Mouse (Mus musculus): ENCODE measurements at regions not wholly inside any gene's neighbourhood (a gene's known extent, or its start where the extent isn't known, plus 50 kb on each side); places are given as distances from the start of the nearest gene placed in this dataset.
A peak's percentile ranks its signal among the peaks of the same experiment; 100 is the strongest.

DNA sequence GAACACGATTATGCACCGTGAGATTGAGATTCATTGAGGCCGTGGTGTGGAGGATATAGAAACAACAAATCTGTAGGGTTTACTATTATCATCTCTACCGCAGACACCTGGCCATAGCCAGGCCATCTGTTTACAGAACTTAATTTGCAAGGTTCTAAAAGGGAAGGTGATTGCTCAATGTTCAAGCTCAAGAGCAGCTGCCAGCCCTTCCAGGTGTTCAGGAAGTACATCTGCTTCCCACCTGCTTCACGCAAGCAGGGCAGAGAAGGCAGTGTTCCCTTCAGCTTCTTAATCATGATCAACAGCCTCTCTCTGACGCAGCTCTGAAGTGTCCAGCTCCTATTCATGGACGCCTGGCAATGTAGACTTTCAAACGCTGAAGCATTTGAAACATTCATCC lies 202.4 kb upstream of the Prdm1 start:
- DNase-seq (ENCODE audit: low spot score), result no peak

DNA sequence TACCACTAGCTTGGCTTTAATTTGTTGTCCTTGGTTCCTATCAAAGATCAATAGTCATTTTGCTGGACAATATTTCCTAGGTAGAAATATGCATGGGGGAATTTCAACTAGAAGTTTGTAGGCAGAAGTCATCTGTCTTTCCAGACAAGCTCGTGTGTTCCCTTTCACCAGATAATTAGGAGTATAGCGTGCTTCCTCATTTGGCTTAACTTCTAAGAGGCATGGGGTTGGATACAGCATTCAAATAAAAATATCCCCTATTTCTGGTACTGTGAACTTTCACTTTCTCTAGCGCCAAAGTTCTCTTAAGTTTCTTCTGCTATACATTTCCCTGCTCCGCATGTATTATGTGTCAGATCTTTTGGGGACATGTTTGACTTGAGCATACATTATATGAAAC lies 200.7 kb upstream of the Prdm1 start:
- DNase-seq (ENCODE audit: low spot score), result no peak

DNA sequence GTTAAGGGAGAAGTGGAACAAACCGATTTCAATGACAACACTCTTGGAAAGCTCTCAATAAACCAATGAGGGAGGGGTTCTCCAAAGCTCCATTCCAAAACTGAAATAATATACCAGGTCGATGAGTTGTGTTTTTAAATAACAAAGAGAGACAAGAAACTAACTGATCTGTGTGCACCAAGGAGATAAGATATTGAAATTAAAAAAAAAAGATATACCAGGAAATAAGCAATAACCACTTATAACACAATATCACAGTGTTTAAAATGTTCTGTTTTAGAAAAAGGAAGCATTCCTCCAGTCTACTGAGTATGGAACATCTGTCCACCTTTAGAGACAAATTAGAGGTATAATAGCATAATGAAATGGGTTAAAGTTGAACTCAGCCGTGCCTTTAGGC lies 196.3 kb upstream of the Prdm1 start:
- no peak for DNase-seq (ENCODE audit: low spot score)

DNA sequence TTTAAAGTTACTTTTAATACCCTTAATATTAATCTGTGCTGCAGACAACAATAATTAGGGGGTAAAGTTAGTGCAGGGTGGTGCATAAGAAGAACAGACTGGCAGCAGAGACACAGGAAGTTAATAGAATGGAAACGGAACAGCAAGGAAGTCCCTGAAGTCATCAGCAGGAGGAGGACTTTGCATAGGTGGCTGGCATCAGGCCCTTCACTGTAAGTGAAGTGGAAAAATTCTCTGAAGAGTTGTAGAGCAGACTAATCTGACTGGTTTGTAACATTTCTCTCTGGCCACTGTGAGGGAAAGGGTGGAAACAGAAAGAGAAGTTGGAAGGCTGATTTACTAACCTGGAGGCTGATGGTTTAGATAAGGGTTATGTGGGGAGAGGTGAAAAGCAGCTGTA lies 195.5 kb upstream of the Prdm1 start:
- no peak for DNase-seq (ENCODE audit: low spot score)

DNA sequence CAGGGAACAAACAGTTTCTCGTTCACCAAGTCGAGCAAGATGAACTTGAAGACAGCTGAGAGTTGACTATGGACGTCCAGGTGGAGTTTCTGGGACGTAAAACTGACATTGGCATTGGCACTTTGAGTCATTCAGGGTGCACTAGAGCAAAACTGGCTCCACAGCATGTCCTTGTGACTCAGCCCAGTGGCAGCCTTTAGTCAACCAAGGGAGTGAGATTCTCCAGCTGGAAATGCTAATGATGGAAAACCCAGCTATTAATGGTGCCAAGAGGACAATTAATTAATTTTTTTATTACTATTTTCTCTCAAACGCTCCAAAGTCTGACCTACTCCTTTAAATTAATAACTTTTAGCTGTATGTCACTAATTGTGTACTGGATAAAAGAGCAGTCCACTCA lies 195.0 kb upstream of the Prdm1 start:
- DNase-seq (ENCODE audit: low spot score), result no peak

DNA sequence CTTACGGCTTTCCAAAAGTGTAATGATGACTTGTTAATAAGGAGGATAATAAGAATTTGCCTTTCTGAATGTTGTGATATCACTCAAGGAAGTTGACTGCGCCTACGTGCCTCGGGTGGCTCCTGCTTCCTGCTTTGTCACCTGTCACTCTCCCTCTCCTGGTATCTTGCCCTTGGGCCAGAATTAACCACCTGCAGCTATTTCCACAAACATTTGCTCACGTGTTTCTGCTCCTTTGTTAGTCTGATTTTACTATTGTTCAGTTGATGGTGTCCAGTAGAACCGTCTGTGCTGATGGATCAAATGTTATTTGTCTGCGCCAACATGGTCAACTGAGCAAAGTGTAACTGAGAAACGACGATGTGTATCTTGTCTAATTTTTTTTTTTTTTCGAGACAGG lies 193.4 kb upstream of the Prdm1 start:
- DNase-seq (ENCODE audit: low spot score), result no peak

DNA sequence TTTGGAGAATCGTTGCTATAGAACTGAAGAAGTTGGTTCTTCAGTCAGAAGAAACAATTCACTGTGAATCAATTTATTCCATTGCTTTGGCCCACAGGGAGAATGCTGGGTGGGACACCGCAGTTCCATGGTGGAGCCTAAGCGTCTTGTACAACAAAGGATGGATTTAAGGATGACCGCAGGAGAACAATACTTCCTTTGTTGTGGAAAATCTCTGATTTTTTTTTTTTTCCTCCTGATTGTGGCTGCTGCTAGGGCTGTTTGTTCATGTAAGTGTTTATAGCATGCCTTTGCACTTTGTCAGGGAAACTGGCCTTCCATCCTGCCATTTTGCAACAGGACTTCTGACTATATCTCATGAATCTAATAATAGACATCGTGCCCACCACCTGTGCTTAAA lies 188.3 kb upstream of the Prdm1 start:
- DNase-seq (ENCODE audit: low spot score), result no peak

DNA sequence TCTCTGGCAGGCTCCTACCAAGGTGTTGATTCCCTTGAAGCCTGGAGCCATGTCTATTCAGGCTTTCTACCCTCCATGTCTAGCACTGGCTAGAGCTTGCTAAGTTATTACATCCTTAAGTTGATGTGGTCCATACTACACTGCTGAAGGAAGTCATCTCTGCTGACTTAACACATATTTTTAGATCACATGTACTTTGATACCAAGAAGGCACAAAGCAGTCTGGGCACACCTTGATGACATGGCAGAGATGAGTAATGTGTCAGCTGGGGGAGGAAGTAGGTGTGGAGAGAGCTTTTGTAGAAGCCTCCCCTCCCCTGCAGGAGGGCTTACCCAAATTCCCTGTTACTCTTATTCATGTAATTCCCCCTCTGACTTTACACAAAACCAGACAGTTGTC lies 187.6 kb upstream of the Prdm1 start:
- DNase-seq (ENCODE audit: low spot score), result no peak

DNA sequence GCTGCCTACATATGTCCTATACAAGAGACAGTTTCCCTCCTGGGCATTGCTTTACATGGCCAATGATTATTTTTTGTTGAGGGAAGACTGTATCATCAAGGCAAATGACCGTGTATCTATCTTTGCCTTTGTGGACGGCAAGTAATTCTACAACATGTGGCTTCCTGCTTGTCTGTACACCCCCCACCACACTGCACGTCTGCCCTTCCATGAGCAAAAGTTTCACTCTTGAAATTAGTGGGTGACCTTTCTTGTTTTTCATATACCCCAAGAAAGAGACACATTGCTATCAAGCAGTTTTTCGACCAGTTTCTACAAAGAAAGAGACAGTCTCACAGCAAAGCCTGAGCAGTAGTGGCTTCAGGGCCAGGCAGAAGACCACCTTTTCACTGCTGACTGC lies 180.5 kb upstream of the Prdm1 start:
- DNase-seq (ENCODE audit: low spot score), result no peak

DNA sequence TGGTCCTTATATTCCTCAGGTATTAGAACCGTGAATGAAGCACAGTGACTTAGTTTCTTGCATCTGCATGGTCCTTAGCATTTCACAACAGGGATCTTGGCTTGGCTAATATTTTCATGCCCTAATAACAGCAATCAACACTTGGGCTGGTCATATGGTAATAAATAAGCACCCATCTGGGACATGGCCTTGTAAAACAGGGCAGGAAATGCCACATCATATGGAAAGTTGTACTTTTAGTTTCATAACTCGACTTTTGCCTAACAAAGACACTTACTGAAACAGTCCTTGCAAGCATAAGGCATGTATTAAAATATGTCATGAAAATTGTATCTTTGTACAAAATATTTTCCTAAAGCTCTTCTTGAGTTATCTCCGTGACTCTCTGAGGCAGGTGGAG lies 175.8 kb upstream of the Prdm1 start:
- no peak for DNase-seq (ENCODE audit: low spot score)

DNA sequence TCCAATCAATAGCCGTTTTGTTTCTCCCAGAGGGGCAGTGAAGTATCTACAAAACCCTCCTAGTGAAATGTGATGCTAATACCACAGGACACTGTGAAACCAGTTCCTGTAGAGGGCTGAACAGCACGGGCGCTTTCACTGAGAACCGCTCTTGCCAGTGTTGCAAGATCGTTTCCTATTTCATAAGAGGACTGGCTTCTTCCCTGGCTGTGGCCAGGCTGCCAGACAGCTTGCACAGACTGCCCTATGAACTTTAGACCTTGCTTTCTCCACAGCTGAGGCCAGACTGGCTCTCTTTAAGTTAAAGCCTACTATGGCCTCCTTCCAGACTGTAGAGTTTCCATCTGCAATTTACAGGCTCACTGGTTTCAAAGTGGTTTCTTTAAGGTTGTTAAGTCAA lies 173.8 kb upstream of the Prdm1 start:
- no peak for DNase-seq (ENCODE audit: low spot score)

DNA sequence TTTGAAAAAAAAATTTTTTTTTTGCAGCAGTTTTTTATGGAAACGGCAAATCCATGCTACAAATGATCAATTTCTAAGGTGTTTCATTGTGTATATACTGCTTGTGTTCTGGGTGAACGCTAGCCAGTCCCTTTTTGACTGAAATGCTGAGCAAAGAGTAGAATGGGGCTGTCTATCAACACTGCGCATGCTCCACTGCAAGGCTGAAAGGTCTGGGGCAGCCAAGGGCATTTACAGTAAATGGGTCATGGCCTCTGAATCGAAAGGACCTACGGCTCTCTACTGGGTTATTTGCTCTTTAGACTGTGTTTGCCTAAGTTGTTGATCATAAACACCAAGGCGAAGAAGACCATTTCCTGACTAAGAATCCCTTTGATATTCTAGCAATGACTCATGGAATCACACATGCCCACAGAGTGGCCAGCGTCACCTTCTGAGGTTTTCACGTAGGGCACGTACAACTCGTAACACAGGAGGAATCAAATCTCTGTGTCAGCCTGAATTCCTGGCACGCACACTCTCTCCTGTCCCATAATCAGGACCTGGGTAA lies 171.8 kb upstream of the Prdm1 start:
- no peak for DNase-seq (ENCODE audit: low spot score)

DNA sequence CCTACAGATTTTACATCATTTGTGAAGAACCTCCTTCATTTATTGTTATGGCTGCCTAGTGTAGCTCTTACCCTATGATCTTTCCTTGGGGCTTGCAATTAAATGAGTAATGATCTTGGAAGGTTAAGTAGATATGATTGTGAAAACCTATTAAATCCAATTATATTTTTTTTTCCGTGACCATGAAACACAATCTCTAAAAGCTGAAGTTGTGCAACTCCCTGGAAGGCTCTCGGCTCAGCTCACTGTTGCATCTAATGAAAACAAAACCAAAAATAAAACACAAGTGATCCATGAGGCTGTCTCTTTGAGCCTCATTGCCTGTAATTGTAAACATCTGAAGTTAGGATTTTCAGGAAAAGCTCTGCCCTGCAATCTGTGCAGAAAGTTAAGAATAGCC lies 169.7 kb upstream of the Prdm1 start:
- no peak for DNase-seq (ENCODE audit: low spot score)

DNA sequence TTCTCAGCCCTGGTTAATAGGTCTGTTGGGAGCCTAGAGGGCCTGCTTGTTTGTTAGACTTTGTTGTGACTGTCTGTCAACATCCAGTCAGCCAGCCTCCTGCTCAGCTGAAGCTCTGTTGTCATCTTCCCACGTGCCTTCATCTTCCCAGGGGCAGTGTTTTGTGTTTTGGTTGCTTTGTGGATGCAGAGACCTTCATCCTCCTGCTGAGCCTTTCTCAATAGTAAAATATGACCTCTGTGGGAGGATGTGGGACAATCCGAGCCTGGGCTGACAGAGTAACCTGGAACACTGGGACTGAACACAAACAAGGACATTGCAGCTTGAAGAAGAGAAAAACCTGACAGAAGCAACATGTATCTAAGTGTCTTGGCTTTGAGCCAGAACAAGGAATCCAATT lies 168.7 kb upstream of the Prdm1 start:
- DNase-seq (ENCODE audit: low spot score), result no peak

DNA sequence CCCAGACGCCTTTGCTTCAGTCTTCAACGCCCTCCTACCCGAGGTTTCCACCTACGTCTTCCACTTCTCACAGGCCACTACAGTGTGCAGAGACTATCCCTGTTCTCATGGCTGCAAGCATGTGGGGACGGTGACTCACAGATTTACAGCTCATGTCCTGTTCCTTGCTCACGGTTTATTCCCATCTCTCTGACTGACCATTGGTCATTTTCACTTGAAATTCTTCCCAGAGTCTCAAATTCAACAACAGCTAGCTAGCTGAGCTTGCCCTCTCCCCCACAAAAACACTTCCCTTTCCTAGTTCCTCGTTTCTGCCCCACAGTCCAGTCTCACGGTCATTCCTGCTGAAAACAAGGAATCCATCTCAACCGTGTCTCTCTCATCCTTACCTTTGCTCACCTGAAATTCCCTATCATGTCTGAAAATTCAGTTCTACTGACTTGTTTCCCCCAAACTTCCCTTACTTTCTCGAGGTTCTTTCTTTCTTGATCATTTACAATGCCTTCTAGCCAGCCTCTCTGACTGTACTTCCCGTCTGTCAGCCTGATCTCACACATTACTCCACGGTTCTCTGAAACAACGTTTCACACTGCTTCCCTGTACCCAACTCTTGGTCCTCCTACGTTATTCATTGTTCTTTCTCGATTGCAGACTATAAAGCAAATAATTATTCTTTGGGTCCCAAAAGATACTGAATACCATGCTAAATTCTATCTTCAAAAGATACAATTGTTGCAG lies 163.5 kb upstream of the Prdm1 start:
- DNase-seq (ENCODE audit: low spot score), result no peak

DNA sequence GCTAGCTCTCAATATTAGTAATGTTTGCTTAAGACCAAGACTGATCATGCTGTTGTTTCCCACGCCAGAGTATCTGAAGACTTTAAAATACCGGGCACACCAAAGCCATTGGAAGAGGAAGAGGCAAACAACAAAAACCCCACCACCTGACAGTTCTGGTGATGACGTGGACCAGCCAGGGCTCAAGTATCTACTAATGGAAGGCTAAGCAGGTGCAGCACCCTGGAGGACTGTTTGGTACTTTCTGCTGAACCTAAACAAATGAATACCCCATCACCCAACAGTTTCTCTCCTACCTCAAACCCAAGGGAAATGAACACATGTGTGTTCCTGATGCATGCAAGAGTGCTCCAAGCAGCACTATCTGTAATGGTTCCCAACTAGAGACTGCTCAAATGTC lies 160.3 kb upstream of the Prdm1 start:
- DNase-seq (ENCODE audit: low spot score), result no peak

DNA sequence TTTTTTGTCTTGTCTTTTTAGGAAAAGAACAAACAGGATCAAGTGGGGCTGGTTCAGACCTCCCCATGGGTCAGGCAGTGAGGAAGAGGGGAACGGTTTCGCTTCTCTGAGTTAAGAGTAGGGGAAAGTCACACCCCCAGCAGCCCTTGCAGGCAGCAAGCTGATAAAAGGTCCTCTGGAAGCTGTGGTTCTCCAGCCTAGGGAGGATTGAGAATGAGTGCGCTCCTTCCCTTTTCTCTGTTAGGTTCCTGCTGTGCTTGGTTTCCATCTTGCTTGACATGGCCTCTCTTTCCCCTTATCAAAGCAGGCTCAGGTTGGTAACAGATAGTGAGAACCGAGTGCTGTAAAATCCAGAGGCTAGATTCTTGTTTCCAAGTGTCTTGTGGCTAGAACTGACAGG lies 157.8 kb upstream of the Prdm1 start:
- peak; percentile 8 for DNase-seq (ENCODE audit: low spot score)

DNA sequence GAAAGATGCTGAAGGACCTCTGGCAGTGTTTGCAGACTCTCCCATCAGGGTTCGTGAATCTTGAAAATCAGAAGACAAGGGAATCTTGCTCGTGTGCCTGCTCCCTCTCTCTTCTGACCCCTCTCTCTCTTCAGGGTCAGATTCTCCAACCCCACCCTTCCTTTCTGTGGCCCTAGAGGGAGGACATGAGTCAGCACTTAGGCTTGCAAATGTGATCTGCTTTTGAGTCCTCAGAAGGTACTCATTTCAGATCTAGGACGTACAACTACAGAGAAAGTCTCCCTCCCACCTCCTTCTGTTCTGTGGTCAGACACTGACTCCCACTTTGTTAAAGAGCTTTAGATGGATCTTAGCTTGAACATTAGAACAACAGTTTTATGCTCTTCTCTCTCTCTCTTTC lies 156.9 kb upstream of the Prdm1 start:
- no peak for DNase-seq (ENCODE audit: low spot score)

DNA sequence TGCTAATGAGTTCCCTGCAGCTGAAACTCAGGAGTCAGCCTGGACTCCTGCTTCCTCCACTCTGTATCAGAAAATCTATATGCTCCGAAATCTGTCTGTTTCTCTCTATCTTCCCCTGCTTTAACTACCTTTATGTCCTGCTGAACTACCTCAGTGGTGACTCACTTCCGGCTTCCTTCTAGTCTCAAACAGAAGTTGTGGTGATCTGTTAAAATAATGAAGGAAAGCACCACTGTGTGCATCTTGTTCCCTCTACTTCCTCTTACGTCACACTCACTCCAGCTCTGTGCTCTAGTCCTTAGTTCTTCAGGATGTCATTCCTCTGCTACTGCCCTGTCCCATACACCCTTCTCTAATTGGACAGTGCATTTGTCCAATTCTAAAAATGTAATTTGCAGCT lies 148.2 kb upstream of the Prdm1 start:
- no peak for DNase-seq (ENCODE audit: low spot score)

DNA sequence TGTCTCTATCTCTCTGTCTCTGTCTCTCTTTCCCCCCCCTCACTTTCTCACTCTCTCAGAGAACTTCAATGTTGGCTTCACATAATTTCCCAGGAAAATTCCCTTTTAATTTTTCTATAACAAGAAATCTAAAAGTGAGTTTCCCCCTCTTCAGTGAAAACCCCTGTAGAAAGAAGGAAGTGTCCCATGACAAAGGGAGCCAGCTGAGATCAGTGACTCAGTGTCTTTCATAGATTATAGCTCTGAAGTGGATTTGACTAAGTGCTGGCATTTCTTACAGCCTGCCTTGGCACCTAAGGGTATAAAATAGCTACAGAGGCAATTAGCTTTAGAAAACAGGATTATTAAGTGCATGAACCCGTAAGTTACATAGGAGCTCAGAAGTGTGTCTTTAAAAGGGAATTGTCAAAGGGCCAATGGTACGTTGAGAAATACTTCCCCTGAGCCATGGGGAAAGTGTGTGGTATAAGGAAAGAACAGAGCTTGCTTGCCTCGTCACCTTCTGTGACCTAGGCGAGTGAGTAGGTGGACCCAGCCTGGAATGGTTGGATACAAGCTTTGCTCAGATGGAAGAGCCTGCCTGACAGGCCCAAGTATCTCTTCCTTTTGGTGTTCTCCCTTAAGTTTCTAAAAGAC lies 137.3 kb upstream of the Prdm1 start:
- DNase-seq (ENCODE audit: low spot score), result no peak

DNA sequence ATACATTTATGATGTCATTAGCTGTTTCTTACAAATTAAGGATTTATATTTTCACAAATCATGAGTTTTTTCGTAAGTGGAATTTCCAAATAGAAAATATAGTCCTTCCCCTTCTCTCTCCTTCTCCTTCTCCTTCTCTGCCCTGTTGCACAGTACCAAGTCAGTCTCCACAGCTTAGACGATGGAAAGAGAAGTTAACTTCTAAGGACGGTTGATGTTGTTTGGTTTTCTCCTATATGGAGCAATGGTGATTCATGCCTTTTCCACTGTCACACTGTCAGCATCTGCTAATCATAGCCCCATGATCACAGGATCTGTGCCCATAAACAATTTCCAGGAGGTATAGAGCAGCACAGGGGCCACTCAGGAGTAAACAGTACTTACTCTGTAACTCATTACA lies 131.2 kb upstream of the Prdm1 start:
- DNase-seq (ENCODE audit: low spot score), result no peak

DNA sequence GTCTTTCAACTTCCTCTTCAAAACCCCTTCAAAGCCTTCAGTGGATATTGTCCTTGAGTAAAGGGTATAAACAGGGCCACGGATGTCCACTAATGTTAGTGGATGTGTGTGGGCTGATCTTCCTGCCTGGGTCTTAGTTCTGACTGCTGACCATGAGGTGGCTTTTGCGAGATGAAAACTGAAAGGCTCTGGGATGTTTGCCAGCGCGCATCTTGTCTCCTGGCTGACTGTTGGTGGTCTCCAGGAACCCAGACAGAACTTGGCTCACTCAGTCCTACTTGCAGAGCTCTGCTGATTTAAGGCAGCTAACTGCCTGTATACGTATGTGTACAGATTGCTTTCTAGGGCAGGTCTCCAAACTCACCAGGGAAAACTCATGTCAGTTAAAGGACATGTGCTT lies 125.5 kb upstream of the Prdm1 start:
- no peak for DNase-seq (ENCODE audit: low spot score)

DNA sequence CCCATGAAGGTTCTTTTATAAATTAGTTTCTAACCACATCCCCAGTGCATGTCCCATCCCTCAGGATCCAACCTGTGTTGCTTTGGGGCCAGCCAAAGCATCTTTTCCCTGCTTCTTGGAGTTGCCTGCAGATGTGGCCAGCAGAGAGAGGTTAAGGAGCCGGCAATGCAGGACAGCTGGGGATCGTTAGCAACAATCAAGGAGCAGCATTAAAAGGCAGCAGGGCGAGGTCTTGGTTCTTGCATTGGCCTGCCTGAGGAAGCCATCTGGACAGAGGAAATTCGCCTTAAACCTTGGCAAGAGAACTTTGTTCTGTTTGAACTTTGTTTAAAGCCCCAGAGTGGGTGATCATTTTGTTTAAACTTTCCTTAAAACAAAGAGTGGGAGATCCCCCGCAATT lies 118.7 kb upstream of the Prdm1 start:
- no peak for DNase-seq (ENCODE audit: low spot score)

DNA sequence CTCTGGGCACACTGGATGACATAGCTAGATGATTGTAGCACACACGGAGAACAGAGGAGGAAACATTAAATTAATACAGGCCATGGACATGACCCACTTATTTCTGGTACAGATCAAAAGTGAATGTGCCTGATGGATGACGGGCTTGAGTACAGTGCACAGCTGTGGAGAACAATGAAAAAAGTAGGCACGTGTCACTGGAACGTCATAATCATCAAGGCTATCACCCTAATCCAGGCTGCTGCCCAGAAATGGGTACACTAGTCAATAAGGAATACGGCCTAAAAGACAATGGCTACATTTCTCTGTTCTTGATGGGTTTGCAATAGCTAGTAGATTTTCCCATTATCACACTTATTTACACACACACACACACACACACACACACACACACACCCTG lies 118.3 kb upstream of the Prdm1 start:
- DNase-seq (ENCODE audit: low spot score), result no peak

Measured in c-Kit-positive CD71-positive TER-119-positive erythroid progenitor cells, embryonic 14.5 days (primary cell).